Mouse (Mus musculus) embryo, embryonic 9.5 days (tissue): ENCODE measurements around the gene Mpped1.

Experiments
- DNase-seq: peaks from one replicate; pipeline ENCODE4 v3.0.0-alpha.2; 2017; ENCODE audit errors: extremely low spot score

Mpped1 gene

DNA sequence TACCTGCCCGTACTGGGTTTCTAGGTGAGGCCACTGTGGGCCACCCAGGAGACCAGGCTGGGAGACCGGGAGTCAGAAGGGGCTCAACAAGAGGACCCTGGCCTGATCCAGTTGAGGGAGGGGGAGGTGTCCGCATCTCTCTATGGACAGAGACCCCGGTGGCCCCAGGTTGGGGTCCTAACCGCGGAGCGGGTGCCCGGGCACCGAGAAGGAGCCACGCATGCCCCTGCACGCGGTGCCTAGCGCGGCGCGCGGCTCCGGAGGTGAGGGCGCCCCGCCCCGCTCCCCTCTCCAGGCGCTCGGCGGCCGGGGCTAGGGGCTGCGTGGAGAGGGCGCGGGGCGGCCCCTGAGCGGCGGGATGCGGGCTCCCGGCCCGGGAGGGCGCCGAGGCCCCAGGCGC is at the start of gene Mpped1:
TSS of gene Mpped1 (plus strand) at position 81 of the 400 bp plus-strand sequence.
- DNase-seq: no peak

DNA sequence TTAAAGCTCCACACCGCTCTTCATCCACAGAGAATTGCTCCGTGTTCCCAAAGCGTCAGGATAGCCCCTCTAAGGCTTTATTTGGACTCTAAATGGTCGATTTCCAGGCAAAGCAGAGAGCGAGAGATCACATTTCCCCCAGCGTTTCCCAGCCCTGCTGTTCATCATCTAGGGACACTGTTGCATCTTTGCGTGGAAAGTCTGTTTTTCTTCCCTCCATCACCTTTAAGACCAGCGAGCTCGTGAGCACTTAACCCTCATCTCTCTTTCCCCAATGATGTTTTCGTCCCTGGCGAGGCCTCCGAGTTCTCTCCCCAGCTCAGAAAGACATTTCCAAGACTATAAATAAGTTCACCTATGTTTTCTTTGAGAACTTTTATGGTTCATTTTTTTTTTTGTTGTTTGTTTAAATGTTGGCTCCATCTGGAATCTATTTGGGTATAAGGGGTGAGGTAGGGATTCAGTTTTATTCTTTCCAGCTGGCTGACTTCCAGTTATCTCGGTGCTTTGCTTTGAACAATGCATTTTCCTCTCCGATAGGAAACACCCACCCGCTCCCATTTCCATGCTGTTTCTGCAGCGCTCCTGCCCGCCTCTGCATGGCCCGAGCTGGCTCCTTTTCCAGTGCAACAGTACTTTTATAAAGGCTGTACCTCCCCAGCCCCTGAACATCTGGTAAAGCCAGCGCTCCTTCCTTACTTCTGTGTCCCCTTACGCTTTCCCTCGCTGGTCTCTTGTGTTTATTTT is 38.4 kb upstream of the Mpped1 start:
- peak; percentile 61 for DNase-seq

DNA sequence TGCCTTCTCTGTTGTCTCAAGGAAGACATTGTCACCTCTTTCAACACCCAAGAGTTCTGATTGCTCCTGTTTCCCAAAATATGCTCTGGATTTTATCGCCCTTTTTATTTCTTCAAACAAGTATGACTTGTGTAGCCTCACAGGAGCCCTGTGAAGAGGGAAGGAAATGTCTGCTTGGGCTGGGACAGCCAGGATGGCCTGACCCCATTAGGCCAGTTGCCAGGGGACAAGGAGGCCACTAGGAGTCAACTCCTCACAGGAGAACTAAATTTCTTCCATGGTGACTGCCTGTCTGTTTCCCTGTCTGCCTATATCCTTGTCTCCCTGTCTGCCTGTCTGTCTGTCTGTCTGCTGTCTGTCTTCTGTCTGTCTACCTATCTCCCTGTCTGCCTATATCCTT is 37.2 kb upstream of the Mpped1 start:
- DNase-seq: no peak

DNA sequence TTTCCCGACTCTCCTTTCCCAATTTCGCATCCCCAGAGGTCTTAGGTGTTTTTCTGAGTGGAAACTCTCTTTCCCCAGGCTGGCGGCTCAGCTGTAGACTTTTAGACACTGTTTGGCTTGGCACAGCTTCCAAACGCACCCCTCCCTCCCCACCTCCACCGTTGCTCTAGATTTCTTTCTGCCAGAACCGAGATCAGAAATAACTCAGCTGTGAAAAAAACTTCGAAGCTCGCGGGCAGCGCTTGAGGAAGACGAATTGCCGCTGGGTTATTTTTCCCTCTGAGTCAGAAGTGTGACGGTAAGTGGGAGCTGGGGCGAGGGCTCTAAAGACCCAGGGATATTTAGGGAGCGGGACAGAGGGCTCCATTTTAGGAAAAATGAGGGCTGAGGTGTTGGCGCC is 33.0 kb upstream of the Mpped1 start:
- no peak for DNase-seq

DNA sequence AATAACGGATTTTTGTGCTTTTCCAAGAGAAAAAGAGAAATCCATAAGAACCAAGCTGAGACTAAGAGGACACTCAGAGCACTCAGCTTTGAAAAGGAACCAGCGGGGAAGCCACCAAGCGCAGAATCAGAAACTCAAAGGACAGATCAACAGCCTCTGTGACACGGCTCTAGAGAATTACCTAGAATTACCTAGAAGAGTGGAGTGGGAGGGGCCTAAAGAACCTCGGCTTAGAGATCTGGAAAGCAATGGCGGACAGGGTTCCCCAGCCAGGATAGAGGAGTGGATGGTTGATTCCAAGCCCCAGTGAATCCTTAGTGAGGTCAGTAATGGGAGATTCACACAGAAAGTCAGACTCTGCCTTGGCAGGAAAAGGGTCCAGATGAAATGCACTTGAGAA is 30.3 kb upstream of the Mpped1 start:
- no peak for DNase-seq

DNA sequence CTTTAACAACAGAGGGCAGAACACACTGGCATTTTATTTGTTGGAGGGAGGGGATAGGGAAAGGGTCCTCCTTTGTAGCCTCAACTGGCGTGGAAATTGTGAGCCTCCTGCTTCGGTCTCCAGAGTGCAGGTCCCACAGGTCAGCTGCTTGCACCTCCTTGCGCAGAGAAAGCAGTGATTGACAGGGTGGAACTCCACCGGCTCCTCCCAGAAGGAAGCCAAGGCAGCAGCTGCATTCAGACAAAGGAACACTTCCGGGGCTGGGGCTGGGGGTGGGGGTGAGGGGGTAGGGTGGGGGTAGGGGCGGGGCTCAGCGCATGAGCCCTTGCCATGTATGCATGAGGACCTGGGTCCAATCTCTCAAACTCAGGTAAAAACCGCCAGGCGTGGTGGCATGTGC is 29.8 kb upstream of the Mpped1 start:
- DNase-seq: no peak

DNA sequence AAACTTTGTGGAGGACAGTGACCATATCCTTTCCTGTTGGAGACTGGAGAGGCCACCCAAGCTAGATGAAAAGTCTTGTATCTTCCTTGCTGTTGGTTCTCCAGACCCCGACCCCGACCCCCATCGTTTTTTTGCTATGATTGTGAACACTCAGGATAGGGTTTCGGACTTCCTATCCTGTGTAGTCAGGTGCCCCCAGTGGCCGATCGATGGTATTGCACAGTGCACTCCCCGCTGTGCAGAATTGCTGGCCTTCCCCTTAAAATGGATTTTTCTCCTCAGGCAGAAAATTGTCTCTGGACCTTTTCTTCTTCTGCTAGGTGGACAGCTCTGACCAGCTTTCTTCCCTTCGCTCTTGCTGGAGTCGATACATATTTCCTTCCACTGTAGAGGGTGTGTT is 22.5 kb upstream of the Mpped1 start:
- DNase-seq: peak; percentile 55

DNA sequence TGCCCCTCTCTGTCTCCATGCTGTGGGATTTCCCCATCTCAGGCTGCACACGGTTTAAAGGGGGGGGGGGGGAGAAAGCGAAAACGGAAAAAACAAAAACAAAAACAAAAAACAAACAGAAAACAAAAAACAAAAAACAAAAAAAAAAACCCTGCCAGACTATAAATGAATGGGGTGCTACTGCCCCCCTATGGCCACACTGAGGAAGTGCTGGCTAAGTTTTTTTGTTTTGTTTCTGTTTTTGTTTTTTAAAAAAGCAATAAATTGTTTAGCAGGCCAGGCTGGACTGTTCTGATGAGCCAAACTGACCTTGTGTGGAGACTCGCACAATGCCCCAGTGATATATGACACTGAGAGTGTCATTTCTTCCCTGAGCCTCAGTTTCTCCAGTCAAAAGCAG is 20.3 kb upstream of the Mpped1 start:
- no peak for DNase-seq

DNA sequence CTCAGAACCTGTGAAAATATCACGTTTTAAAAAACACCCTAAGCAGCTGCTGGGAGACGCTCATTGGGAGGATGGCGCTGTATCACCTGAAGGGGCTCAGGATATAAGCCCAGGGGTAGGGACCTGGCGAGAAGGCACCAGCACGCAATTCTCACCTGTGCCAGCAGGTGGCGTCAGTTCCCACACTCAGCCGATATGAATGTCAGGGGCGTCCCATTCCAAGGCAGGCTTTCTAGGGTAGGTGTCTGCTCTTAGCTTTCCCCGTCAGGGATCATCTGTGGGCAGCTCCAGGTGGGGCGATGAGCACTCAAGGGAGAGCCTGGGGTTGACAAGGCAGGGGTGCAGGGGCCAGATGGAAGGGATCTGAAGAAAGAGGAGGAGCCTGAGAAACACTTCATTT is 18.6 kb upstream of the Mpped1 start:
- DNase-seq: peak; percentile 73

DNA sequence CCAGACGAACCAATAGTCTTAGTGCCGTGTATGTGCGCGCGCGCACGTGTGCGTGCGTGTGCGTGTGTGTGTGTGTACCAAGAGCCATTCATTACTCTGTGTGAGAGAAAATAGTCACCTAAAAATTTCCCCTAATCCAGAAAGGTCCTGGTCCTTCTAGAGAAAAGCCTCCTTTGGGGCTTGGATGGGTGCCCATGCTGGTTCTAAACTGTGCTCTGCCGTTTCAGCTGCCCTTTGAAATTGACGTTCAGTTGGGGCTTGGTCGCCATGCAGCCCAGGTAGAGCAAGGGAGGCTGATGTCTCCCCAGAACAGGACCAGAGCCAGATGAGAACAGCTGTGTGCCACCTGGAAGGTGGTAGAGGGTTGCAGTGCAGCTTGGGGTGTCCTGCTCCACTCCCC is 17.8 kb upstream of the Mpped1 start:
- no peak for DNase-seq

DNA sequence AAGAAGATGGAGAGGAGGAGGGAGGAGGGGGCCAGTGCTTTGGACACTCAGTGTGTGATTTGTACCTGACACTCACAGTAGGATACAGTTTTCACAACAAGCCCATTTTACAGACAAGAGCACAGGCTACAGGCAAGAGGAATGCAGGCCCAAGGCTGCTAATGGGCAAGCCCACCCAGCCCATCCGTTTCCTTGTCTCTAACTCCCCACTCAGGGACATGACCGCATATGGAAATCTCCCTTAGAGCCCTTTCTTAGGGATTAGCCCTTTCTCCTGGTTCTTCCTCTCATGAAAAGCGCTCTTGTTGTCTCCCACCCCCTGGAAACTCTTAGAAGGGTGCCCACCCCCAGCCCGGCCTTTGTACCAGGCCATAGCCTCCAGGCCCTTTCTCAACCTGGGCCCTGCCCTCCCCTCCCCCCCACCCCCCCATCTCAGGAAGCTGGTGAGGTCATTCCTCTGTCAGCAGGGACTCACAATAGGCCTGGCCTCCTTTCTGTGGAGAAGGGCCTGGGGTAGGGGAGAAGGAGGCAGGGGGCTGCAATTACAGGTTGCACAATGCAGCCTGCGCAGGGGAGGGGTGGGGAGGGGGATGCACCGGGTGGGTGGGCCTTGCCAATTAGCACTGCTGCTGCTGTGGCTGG is 13.8 kb upstream of the Mpped1 start:
- DNase-seq: peak; percentile 63

DNA sequence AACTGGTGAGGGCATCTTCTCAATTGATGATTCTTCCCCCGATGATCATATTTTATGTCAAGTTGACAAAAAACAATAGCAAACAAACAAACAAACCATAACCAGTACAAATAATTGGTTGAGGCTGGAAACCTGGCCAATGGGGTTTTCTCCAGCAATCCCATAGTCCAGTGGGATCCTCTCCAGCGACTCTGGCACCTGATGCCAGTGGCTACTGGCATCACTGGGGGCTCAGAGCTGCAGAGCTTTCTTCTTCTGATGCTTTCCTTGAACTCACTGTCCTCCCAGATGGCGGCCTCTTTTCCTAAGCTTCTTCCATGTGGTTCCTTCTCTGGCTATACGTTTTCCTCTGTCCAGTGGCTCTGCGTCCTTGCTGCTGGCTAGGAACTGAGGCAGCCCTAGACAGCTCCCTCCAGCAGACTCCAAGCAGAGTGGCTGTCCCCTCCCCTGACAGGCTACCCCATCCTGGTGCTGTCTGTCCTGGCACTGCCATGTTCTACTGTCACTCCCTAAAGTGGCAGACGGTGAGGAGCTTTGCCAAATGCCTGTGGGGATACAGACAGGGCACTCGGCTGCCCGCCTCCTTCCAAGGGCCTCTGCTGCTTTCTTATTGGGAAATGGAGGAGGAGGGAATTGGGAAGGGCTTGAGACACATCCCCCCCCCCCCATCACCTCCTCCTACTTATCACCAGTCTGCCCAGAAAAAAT is 7.8 kb upstream of the Mpped1 start:
- DNase-seq: no peak

DNA sequence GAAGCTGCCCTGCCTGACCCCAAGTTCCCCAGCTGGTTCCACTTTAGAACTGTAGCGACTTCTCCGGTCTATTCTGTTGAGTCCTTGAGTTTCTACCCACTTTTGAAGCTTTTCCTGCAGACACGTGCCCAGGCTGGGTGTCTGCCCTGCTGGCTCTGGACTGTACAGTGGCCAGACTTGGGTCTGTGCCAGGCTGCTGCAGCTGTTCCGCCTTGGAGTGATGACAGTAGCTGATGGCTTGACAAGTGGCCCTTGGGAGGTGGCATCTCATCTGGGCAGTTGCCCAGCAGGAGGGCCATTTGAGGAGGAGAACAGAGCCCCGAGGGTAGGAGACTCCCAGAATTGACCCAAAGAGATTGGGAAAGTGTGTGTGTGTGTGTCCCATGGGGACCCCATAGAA is 6.8 kb upstream of the Mpped1 start:
- DNase-seq: no peak

DNA sequence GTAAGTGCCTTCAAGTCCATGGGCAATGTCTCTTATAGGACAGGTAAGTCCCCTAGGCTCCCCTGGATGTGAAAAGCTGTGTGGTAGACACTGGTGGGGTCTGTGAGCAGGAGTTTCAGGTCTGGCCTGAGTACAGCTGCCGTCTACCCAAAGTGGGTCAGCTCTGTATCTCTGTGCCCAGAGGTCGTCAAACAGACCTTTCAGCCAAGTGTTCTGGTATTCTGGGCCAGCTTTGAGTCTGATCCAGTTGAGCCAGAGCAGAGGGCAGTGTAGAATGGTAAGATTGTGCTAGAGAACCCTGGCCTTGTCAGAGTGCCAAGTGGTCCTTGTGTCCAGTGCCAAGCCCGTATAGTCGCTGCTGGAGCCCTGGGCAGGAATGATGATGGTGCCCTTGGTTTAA is 6.3 kb upstream of the Mpped1 start:
- DNase-seq: no peak

DNA sequence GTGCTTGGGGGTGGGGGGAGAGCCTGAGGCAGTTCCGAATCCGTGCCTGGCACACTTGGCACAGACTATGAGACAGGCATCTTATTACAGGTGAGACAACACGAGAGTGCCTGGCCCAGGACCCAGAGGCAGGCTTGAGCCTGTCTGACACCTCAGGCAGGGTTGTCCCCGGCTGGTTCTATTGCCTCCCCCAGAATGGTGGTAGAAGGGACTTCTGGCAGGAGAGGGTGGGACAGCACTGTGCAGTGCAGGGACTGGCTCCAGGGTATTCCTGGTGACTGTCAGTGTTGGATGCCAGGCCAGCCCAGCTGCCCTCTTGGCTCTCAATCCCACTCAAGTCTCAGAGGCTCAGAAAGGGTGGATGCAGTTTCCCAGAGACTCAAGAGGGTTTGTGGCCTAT is 4.3 kb upstream of the Mpped1 start:
- DNase-seq: no peak

DNA sequence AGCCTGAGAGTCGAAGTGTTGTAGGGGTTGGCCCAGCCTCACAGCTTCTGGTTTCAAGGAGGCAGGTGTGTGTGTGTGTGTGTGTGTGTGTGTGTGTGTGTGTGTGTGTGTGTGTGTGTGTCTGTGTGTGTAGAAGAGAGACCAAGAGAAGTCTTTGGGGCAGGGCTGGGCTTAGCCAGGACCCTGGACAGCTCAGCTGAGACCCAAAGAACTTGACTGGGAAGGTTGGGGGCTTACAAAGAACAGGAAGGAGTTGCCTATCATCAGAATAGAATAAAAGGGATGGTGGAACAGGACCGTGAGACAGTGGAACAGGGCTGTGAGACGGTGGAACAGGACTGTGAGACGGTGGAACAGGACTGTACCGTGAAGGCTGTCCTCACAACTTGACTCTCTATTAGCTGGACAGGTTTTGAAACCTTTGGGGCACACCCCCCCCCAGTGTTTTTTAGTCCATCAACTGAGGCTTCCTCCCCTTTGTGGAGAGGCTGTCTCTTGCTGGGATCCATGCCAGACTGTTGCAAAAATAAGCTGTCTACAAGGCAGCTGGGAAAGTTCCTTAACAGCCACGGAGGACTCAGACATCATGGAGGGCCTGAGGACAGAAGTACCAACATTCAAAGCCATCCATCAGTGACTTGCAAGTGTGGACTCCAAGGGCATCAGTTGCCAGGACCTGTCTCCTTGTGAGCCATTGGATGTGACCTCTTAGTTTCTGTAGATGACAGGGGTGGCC is 2.8 kb upstream of the Mpped1 start:
- no peak for DNase-seq

DNA sequence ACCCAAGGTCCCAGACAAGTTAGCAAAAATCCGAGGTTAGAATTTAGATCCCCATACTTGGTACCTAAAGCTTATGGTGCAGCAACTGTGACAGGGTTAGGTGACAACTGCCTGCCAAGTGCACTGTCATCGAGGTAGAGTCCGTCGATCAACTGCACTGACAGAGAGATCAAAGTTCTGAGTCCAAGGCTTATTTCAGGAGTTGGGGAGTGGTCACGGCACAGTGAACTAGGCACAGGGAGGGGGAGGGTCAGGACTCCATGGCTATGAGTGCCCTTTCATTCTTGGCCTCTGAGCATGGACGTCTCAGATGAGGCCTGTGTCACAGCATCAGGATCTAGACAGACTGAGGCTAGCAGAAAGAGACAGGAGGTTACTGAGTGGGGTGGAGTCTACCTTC is 1.8 kb upstream of the Mpped1 start:
- no peak for DNase-seq

DNA sequence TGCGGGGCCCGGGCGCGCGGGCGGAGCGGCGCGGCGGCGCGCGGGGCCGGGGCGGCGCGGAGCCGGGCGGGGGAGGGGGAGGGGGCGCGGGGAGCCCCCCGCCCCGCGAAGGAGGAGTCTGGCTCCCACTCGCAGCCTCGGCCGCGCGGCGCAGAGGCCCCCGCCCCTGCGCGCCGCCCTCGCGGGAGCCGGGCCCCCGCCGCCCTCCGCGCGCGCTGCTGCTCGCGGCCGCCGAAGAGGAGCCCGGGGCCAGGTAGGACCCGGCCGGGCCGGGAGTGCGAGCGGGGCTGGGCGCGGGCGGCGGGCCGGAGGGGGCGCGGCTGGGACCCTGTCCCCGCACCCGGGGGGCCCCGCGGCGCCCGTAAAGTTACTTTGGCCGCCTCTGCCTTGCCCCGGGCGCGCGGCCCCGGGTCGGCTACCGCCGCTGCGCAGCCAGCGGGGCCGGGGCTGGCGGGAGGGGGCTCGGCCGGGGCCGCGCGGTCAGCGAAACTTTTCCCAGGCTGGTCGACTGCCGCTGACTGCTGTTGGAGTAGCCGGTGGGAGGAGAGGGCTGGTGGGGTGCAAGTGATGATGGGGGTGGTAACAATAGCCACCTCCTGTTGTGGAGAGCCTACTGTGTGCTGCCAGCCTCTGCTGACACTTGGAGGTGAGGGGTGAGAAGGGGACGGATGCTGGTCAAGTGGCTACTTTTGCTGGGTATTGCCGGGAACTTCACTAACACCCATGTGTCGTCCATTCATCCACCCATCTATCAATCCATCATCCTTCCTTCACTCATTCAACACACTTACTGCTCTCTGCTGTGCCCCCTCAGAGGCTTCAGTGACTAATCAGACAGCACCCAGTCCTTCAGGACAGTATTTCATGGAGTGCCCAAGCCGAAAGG is 831 bp downstream of the Mpped1 start:
- peak; percentile 45 for DNase-seq

DNA sequence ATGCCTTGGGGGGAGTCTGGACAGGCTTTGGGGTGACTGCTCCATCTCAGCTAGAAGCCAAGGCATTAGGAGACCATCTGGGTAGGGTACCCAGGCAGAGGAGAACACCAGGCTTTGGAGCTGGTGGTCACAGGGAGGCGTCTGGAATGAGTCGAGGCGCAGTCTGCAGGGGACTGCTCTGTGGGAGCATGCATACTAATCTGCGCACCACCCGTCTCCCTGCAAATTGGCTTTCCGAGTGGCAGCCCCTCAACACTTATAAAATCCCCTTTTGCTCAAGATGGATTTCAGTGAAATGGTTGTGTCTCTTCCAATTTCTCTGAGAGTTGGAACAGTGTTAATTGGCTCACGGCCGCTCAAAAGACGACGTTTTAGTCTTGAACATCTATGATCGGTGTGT is 2.0 kb downstream of the Mpped1 start:
- DNase-seq: no peak

DNA sequence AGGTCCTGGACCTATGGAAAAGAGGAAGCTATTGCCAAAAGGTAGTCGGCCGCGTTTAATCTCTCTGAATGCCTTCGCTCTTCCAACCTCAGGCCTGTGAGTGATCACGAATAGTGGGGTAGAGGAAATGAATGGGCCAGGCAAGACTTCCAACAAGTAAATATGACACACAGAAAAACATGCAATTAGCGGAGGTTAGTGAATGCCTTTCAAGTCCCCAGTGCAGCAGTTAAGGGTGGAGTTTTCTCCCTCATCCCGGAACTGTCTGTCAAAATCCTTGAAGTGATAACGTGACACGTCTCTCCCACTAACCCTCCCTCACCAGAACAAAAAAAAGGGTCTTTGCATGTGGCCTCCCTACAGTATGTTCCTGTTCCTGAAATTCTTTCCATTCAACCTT is 3.0 kb downstream of the Mpped1 start:
- no peak for DNase-seq

DNA sequence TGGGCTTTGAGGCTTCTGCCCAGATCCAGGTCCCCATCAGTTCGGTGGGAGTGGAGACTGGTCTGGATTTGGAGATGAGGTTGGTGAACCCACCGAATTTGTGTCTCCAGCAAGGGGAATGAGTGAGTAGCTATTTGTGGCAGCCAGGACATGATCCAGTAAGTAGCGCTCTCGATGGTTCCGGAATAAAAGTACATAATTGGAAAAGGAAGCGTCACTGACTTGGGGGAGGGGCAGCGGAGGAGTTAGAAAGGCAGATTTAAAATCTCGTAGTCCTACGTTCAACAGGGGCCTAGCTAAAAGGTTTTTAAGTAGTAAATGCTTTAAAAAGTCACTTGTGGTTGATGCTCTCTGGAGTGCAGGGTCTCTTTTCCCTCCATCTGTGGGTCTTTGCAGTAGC is 5.5 kb downstream of the Mpped1 start:
- DNase-seq: no peak
